Mouse (Mus musculus) cortical plate, adult 2 months (tissue): Measurements from ENCODE around the gene Dcaf4.

Experiments used
- CTCF ChIP-seq: fragments of 200-500 bp; IDR thresholded peaks from 2 replicates; pipeline ENCODE4 v1.5.1; 2011; ENCODE audit warnings: mild to moderate bottlenecking, control low read depth, low read length; ENCODE audit not compliant: insufficient read depth; ENCODE audit errors: extremely low read depth
- POLR2A ChIP-seq: fragments of 200-500 bp; IDR thresholded peaks from 2 replicates; pipeline ENCODE4 v1.6.1; 2011; ENCODE audit warnings: mild to moderate bottlenecking, low read length, control low read depth; ENCODE audit not compliant: insufficient read depth; ENCODE audit errors: extremely low read depth

DNA sequence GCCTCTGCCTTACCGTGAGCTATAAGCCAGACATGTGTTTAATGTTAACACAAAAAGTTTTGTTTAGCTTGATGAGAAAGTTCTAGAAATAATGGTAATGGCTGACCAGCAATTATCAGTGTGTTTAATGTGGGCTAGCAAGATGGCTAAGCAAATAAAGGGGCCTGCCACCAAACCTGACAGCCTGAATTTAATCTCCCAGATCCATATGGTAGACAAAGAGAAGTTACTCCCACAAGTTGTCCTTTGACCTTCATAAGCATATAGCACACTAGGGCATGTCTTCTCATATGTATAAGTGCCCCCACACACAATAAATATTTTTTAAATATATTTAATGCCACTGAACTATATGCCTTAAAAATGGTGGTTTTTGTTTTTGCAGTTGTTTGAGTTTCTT lies 41.1 kb upstream of the Dcaf4 start:
- TF ChIP-seq POLR2A (no peak), CTCF (no peak)
